Mouse (Mus musculus) intestine, embryonic 14.5 days (tissue): ENCODE data around the gene Sema4a. TPM values are rescaled to one million over a fixed set of nuclear protein-coding genes. Genes with fewer than 3 reads are reported as not detected.

Source experiments
- ATAC-seq: fragments of 200-750 bp; cut with Nextera tagmentation; replicated peaks from 2 replicates; pipeline ENCODE4 v1.8.0; 2017; ENCODE audit warnings: low read depth, moderate number of reproducible peaks, moderate TSS enrichment, moderate library complexity; ENCODE audit not compliant: low FRiP score, low TSS enrichment
- DNase-seq: peaks from one replicate; pipeline ENCODE4 v3.0.0-alpha.2; 2018; ENCODE audit warnings: low spot score
- H3K27ac ChIP-seq: fragments of 300-500 bp; sonication (generic); 2 replicates; pipeline ENCODE4 v1.5.1; 2014; ENCODE audit warnings: low read depth, mild to moderate bottlenecking, control low read depth
- H3K27me3 ChIP-seq: fragments of 300-500 bp; sonication (generic); replicated peaks from 2 replicates; pipeline ENCODE4 v1.6.1; 2014; ENCODE audit warnings: low read length, control low read depth; ENCODE audit not compliant: control insufficient read depth, insufficient read depth
- H3K36me3 ChIP-seq: fragments of 300-500 bp; sonication (generic); 2 replicates; pipeline ENCODE4 v1.6.1; 2014; ENCODE audit warnings: low read length, control low read depth; ENCODE audit not compliant: control insufficient read depth, insufficient read depth
- H3K4me1 ChIP-seq: fragments of 300-500 bp; sonication (generic); replicated peaks from 2 replicates; pipeline ENCODE4 v1.6.1; 2014; ENCODE audit warnings: low read length, control low read depth, mixed read lengths; ENCODE audit not compliant: control insufficient read depth, insufficient read depth
- H3K4me2 ChIP-seq: fragments of 300-500 bp; sonication (generic); 2 replicates; pipeline ENCODE4 v1.6.1; 2014; ENCODE audit warnings: low read length
- H3K4me3 ChIP-seq: fragments of 300-500 bp; sonication (generic); 2 replicates; pipeline ENCODE4 v1.5.1; 2014; ENCODE audit warnings: low read depth, low read length, control low read depth, mixed read lengths
- H3K9ac ChIP-seq: fragments of 300-500 bp; sonication (generic); 2 replicates; pipeline ENCODE4 v1.6.1; 2014; ENCODE audit warnings: mild to moderate bottlenecking, low read length
- H3K9me3 ChIP-seq: fragments of 300-500 bp; sonication (generic); 2 replicates; pipeline ENCODE4 v1.6.1; 2016; ENCODE audit warnings: low read length, control low read depth; ENCODE audit not compliant: control insufficient read depth
- WGBS: fragments of 180-500 bp; shearing (Covaris S2); extraction: QIAGEN DNeasy Blood & Tissue Kit; methylation state at CpG from one replicate; pipeline ENCODE4 v1.1.7; 2014; 5-methylcytosine and 5-hydroxymethylcytosine counted together
- polyA plus RNA-seq: library from polyadenylated mRNA; unstranded; fragments of >200 nt; fragmentation: Nextera tagmentation; extraction: Ambion mirVana; gene quantifications from 2 replicates; pipeline ENCODE4 v1.2.1, GENCODE M21; 2014

Sema4a gene
- polyA plus RNA-seq, 1 experiment from 2014 or later, result 13.3 TPM

GRCm38 (mm10) chr3:88494836-88495628 lies 34.0 kb upstream of the Sema4a start:
- Histone ChIP-seq H3K27me3 (no peaks in the 10 kb centered on the region), H3K9ac (no peak overlapping the region), H3K9me3 (no peaks in the 10 kb centered on the region), H3K4me3 (no peak overlapping the region), H3K4me2 (no peak overlapping the region), H3K4me1 (peaks cover 28% of the 10 kb centered on the region), H3K27ac (peak overlapping the region; percentile 58; the same call in 1 of the 2 replicates), H3K36me3 (no peaks in the 10 kb centered on the region)
- no peak for ATAC-seq
- 51% methylated on average over 9 of the region's 9 CpGs for WGBS
- DNase-seq, result no peak

DNA sequence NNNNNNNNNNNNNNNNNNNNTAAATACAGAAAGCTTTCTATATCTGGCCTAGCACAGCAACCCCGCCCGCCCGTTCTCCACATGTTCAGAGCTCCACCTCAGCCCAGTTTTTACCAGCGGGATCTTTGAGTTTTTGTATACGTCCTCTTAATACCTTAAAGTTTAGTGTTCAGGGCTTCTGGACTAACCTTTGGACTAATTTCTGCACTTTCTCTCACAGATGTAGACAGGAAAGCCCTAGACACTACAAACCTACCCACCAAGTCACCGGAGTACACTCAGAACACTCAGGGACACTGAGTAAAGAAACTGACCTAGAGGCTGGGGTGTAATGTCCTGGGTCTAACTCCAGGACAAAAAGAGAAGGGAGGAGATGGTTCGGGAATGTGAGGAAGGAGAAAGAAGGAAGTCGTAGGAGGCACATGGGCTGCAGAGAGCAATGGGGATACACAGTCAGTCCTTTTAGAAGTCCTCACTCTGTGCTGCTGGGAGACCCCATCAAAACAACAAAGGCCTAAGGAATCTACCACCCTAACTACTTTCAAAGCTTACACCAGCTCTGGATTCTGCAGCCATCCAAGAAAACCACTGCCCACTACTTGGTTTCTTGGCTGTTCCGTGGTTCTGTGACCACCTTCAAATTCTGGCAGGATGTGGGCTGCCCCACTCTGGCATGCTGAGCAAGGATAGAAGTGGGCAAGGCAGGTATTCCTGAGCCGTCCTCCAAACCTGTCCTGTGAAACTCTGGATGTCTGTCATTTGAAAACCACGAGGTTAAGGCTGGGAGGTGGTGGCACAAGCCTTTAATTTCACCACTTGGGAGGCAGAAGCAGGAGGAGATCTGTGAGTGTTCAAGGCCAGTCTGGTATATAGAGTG lies 33.0 kb upstream of the Sema4a start:
- peaks cover 28% of the 10 kb centered on the region for H3K4me1 ChIP-seq
- no peaks in the 10 kb centered on the region for H3K36me3 ChIP-seq
- 72% methylated on average over 11 of the region's 11 CpGs for WGBS
- peak overlapping the region; percentile 94 for H3K27ac ChIP-seq
- no peaks in the 10 kb centered on the region for H3K27me3 ChIP-seq
- peak overlapping the region; percentile 79; the same call in 1 of the 2 replicates for H3K4me2 ChIP-seq
- DNase-seq, result no peak
- H3K9me3 ChIP-seq, result no peaks in the 10 kb centered on the region
- no peak for ATAC-seq
- H3K4me3 ChIP-seq, result no peak overlapping the region
- H3K9ac ChIP-seq, result no peak overlapping the region; the same call in 1 of the 2 replicates

GRCm38 (mm10) chr3:88487396-88487795 lies 26.4 kb upstream of the Sema4a start:
- H3K27ac ChIP-seq, result no peak overlapping the region
- no peak for ATAC-seq
- H3K9ac ChIP-seq, result no peak overlapping the region
- H3K9me3 ChIP-seq, result no peaks in the 10 kb centered on the region
- peaks cover 25% of the 10 kb centered on the region for H3K27me3 ChIP-seq
- WGBS, result 79% methylated on average over 1 of the region's 1 CpGs
- DNase-seq, result no peak
- H3K36me3 ChIP-seq, result peaks cover 19% of the 10 kb centered on the region
- H3K4me2 ChIP-seq, result no peak overlapping the region
- H3K4me3 ChIP-seq, result no peak overlapping the region
- peaks cover 7% of the 10 kb centered on the region for H3K4me1 ChIP-seq

GRCm38 (mm10) chr3:88486887-88487286 lies 25.9 kb upstream of the Sema4a start:
- Histone ChIP-seq H3K4me3 (no peak overlapping the region), H3K27me3 (peaks cover 25% of the 10 kb centered on the region), H3K4me1 (peaks cover 5% of the 10 kb centered on the region), H3K27ac (no peak overlapping the region), H3K4me2 (no peak overlapping the region), H3K9me3 (no peaks in the 10 kb centered on the region), H3K36me3 (peaks cover 19% of the 10 kb centered on the region), H3K9ac (no peak overlapping the region)
- ATAC-seq (no peak), DNase-seq (no peak)
- 79% methylated on average over 4 of the region's 4 CpGs for WGBS

DNA sequence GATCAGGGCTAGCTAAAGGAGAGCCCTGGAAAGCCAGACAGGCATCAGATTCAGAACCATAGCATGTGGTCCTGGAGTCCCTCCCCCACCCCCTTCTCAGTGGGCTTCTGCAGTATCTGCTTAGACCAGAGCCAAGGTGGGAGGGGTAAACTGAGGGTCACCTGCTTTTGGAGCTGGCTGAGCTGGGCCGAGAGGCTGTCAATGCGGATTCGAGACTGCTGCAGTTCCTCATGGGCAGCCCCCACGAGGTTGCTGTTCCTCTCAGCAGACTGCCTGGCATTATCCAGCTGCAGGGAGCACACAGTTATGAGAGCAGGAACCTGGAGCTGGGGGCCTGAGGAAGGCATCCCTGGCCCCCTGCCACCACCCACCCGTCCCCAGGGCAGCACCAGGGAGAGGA lies 25.1 kb upstream of the Sema4a start:
- Histone ChIP-seq H3K9me3 (no peaks in the 10 kb centered on the region), H3K4me1 (peaks cover 5% of the 10 kb centered on the region), H3K36me3 (peaks cover 19% of the 10 kb centered on the region), H3K27ac (no peak overlapping the region), H3K9ac (no peak overlapping the region), H3K27me3 (peaks cover 25% of the 10 kb centered on the region), H3K4me2 (no peak overlapping the region), H3K4me3 (no peak overlapping the region)
- WGBS, result 72% methylated on average over 5 of the region's 5 CpGs
- DNase-seq (no peak), ATAC-seq (no peak)

DNA sequence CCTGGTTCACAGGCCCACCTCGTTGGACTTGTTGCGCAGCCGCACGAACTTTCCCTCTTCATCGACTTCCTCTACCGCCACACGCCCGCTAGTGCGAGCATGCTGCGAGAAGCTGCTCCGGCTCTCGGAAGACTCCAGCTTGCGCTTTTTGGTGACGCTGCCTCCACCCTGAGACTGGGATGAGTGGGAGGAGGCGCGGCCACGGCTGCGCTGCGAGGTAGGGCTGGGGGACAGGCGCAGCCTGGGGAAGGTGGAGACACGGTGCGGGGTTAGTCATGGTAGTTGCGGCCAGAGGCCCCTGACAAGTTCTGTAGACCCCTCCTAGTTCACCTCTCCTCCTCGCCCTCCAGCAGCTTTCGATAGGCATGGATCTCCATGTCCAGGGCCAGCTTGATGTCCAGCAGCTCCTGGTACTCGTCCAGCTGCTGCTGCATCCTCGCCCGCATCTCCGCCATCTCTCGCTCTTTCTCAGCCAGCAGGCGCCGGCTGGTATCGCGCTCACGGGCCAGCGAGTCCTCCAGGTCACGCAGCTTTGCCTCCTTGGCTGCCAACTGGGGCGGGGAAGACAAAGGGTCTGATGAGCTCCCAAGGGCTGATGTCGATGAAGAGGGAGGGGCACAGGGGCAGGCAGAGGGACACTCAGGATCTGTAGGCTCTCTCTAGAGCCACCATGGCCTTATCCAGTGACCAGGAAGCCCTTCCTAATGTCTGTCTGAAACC lies 23.8 kb upstream of the Sema4a start:
- DNase-seq, result peak; percentile 70
- peak overlapping the region; percentile 39 for H3K4me2 ChIP-seq
- 20% methylated on average over 39 of the region's 39 CpGs for WGBS
- H3K9ac ChIP-seq, result no peak overlapping the region
- ATAC-seq, result no peak
- no peak overlapping the region for H3K27ac ChIP-seq
- H3K36me3 ChIP-seq, result peaks cover 19% of the 10 kb centered on the region
- peaks cover 25% of the 10 kb centered on the region for H3K27me3 ChIP-seq
- H3K4me3 ChIP-seq, result peak overlapping the region; percentile 4; the same call in 1 of the 2 replicates
- peaks cover 5% of the 10 kb centered on the region for H3K4me1 ChIP-seq
- H3K9me3 ChIP-seq, result no peaks in the 10 kb centered on the region

- Histone ChIP-seq H3K4me2 (no peak overlapping the region), H3K9me3 (no peaks in the 10 kb centered on the region), H3K4me1 (peaks cover 3% of the 10 kb centered on the region), H3K27me3 (peaks cover 25% of the 10 kb centered on the region), H3K27ac (no peak overlapping the region), H3K36me3 (peaks cover 19% of the 10 kb centered on the region), H3K9ac (no peak overlapping the region), H3K4me3 (no peak overlapping the region)
- WGBS, result 2% methylated on average over 5 of the region's 5 CpGs
- DNase-seq (peak; percentile 91), ATAC-seq (peak; percentile 52)
Measured at GRCm38 (mm10) chr3:88483621-88484020, 22.6 kb upstream of the Sema4a start.

GRCm38 (mm10) chr3:88483141-88483540 lies 22.2 kb upstream of the Sema4a start:
- no peaks in the 10 kb centered on the region for H3K4me1 ChIP-seq
- H3K36me3 ChIP-seq, result peaks cover 19% of the 10 kb centered on the region
- WGBS, result 76% methylated on average over 8 of the region's 8 CpGs
- peaks cover 25% of the 10 kb centered on the region for H3K27me3 ChIP-seq
- no peaks in the 10 kb centered on the region for H3K9me3 ChIP-seq
- ATAC-seq (peak; percentile 14; the same call in 1 of the 2 replicates), DNase-seq (no peak)
- H3K4me2 ChIP-seq, result no peak overlapping the region
- no peak overlapping the region for H3K9ac ChIP-seq
- no peak overlapping the region for H3K27ac ChIP-seq
- no peak overlapping the region for H3K4me3 ChIP-seq
